Mouse (Mus musculus): Measurements from ENCODE around the gene Mgat4e. TPM values are rescaled to one million over a fixed set of nuclear protein-coding genes. Genes with fewer than 3 reads are reported as not detected.
"Not testable (repeated sequence)": the region's sequence is repeated elsewhere in the genome, so short reads cannot be mapped to it uniquely, and the experiment has no call there.

Mgat4e gene
- total RNA-seq, 2 experiments from 2014 or later: not detected

GRCm38 (mm10) chr1:134517841-134518240 lies 31.6 kb downstream of the Mgat4e start:
- ATAC-seq (replicated peaks; ENCODE audit: low FRiP score, low TSS enrichment, poor library complexity, severe bottlenecking): not testable (repeated sequence)

- ATAC-seq (replicated peaks; ENCODE audit: low FRiP score, low TSS enrichment, poor library complexity, severe bottlenecking): no peak
These were observed 32.8 kb downstream of the Mgat4e start for GRCm38 (mm10) chr1:134516491-134517198.

- no peak for ATAC-seq (replicated peaks; ENCODE audit: low FRiP score, low TSS enrichment, poor library complexity, severe bottlenecking)
These were observed 33.6 kb downstream of the Mgat4e start for GRCm38 (mm10) chr1:134515891-134516290.

GRCm38 (mm10) chr1:134513876-134514590 lies 35.4 kb downstream of the Mgat4e start:
- peak; percentile 9; the same call in 1 of the 2 replicates for ATAC-seq (replicated peaks; ENCODE audit: low FRiP score, low TSS enrichment, poor library complexity, severe bottlenecking)

GRCm38 (mm10) chr1:134513312-134513860 lies 36.1 kb downstream of the Mgat4e start:
- ATAC-seq (replicated peaks; ENCODE audit: low FRiP score, low TSS enrichment, poor library complexity, severe bottlenecking): peak; percentile 76

- ATAC-seq (replicated peaks; ENCODE audit: low FRiP score, low TSS enrichment, poor library complexity, severe bottlenecking): no peak
These were observed 36.9 kb downstream of the Mgat4e start for GRCm38 (mm10) chr1:134512584-134512983.

- no peak for ATAC-seq (replicated peaks; ENCODE audit: low FRiP score, low TSS enrichment, poor library complexity, severe bottlenecking)
These were observed 37.3 kb downstream of the Mgat4e start for GRCm38 (mm10) chr1:134512183-134512582.

GRCm38 (mm10) chr1:134510018-134510417 lies 39.5 kb downstream of the Mgat4e start:
- ATAC-seq (replicated peaks; ENCODE audit: low FRiP score, low TSS enrichment, poor library complexity, severe bottlenecking): no peak

GRCm38 (mm10) chr1:134506201-134506600 lies 43.3 kb downstream of the Mgat4e start:
- ATAC-seq (replicated peaks; ENCODE audit: low FRiP score, low TSS enrichment, poor library complexity, severe bottlenecking): no peak

GRCm38 (mm10) chr1:134500916-134501315 lies 48.6 kb downstream of the Mgat4e start:
- no peak for ATAC-seq (replicated peaks; ENCODE audit: low FRiP score, low TSS enrichment, poor library complexity, severe bottlenecking)

- ATAC-seq (replicated peaks; ENCODE audit: low FRiP score, low TSS enrichment, poor library complexity, severe bottlenecking): no peak
These were observed 53.5 kb downstream of the Mgat4e start for GRCm38 (mm10) chr1:134495991-134496390.

- no peak for ATAC-seq (replicated peaks; ENCODE audit: low FRiP score, low TSS enrichment, poor library complexity, severe bottlenecking)
These were observed 54.3 kb downstream of the Mgat4e start for GRCm38 (mm10) chr1:134495216-134495539.

GRCm38 (mm10) chr1:134494428-134495215 lies 54.9 kb downstream of the Mgat4e start, which contains the start of gene Rabif:
Gene Rabif, plus strand, starts transcription at chr1:134494648.
- peak; percentile 89 for ATAC-seq (replicated peaks; ENCODE audit: low FRiP score, low TSS enrichment, poor library complexity, severe bottlenecking)

GRCm38 (mm10) chr1:134493956-134494355 lies 55.5 kb downstream of the Mgat4e start:
- no peak for ATAC-seq (replicated peaks; ENCODE audit: low FRiP score, low TSS enrichment, poor library complexity, severe bottlenecking)

- ATAC-seq (replicated peaks; ENCODE audit: low FRiP score, low TSS enrichment, poor library complexity, severe bottlenecking): no peak
These were observed 56.0 kb downstream of the Mgat4e start for GRCm38 (mm10) chr1:134493496-134493895.

GRCm38 (mm10) chr1:134492276-134492675 lies 57.2 kb downstream of the Mgat4e start:
- ATAC-seq (replicated peaks; ENCODE audit: low FRiP score, low TSS enrichment, poor library complexity, severe bottlenecking): no peak

All from megakaryocyte-erythroid progenitor cell, adult 5-6 weeks (primary cell).